Mouse (Mus musculus) layer of hippocampus, adult 18-20 months (tissue): ENCODE results near the gene Mafb. TPM values are rescaled to one million over a fixed set of nuclear protein-coding genes. Genes with fewer than 3 reads are reported as not detected.

ENCODE experiments used
- DNase-seq, 2 experiments: peaks; one replicate each; pipeline ENCODE4 v3.0.0; 2022; ENCODE audit warnings: low spot score in 2 of 2
- long read RNA-seq: library from polyadenylated mRNA; stranded (forward); transcript quantifications from one replicate; pipeline ENCODE4 v2.0.0, GENCODE M21; 2021
- total RNA-seq, 2 experiments: library from RNA; stranded (reverse); gene quantifications; 2 replicates each; pipeline ENCODE4 v1.2.3; 2021

Gene Mafb
- total RNA-seq, result 10 to 100 TPM; 12.0 to 13.4 TPM
- long read RNA-seq, transcript Mafb-201 (1 exons, 3,363 nt), result major isoform, 8 of 8 reads
- long read RNA-seq, partial matches to known transcripts, result 0 of 8 reads
- long read RNA-seq, other reads (novel, unspliced or antisense), result 0 of 8 reads

- DNase-seq, result peak; percentile 66 to 80
These were observed at the start of gene Mafb for GRCm38 (mm10) chr2:160366980-160367338. Gene Mafb (minus strand): TSS chr2:160367065.

- no peak for DNase-seq
These were observed 48.3 kb upstream of the Mafb start for GRCm38 (mm10) chr2:160415161-160415560.

GRCm38 (mm10) chr2:160414736-160415135 lies 47.9 kb upstream of the Mafb start:
- DNase-seq, result no peak

- DNase-seq, result no peak
These were observed 47.1 kb upstream of the Mafb start for GRCm38 (mm10) chr2:160413982-160414381.

GRCm38 (mm10) chr2:160413055-160413454 lies 46.2 kb upstream of the Mafb start:
- no peak for DNase-seq

- DNase-seq, result no peak
These were observed 44.6 kb upstream of the Mafb start for GRCm38 (mm10) chr2:160411431-160411830.

GRCm38 (mm10) chr2:160407720-160408119 lies 40.9 kb upstream of the Mafb start:
- no peak for DNase-seq

GRCm38 (mm10) chr2:160397747-160398146 lies 30.9 kb upstream of the Mafb start:
- no peak for DNase-seq

GRCm38 (mm10) chr2:160394735-160395134 lies 27.9 kb upstream of the Mafb start:
- DNase-seq, result no peak

- no peak for DNase-seq
These were observed 25.8 kb upstream of the Mafb start for GRCm38 (mm10) chr2:160392648-160393047.

GRCm38 (mm10) chr2:160388596-160388995 lies 21.7 kb upstream of the Mafb start:
- no peak for DNase-seq

- no peak for DNase-seq
These were observed 16.6 kb upstream of the Mafb start for GRCm38 (mm10) chr2:160383418-160383817.

GRCm38 (mm10) chr2:160378271-160378670 lies 11.4 kb upstream of the Mafb start:
- peak in 1 of 2 experiments; percentile 50 for DNase-seq

GRCm38 (mm10) chr2:160376236-160376635 lies 9.4 kb upstream of the Mafb start:
- no peak for DNase-seq

GRCm38 (mm10) chr2:160369653-160370420 lies 3.0 kb upstream of the Mafb start:
- DNase-seq, result no peak

- no peak for DNase-seq
These were observed 1.8 kb upstream of the Mafb start for GRCm38 (mm10) chr2:160368422-160369357.

- DNase-seq, result peak; percentile 83 to 94
These were observed 763 bp upstream of the Mafb start for GRCm38 (mm10) chr2:160367448-160368208.

GRCm38 (mm10) chr2:160366111-160366979 lies 520 bp downstream of the Mafb start:
- DNase-seq, result no peak

- DNase-seq, result no peak
These were observed 1.6 kb downstream of the Mafb start for GRCm38 (mm10) chr2:160365107-160365911.
